Mouse (Mus musculus): Measurements from ENCODE around the gene Insrr.

GRCm38 (mm10) chr3:87789768-87790167, 7.0 kb upstream of the Insrr start:
- TF ChIP-seq POLR2A (IDR thresholded peaks at IDR 0.05; ENCODE audit: insufficient read depth, low read length), result no peak
- TF ChIP-seq CTCF (IDR thresholded peaks at IDR 0.05; ENCODE audit: low read depth, low read length), result no peak
